Mouse (Mus musculus): ENCODE data around the gene Cep170.
"Not testable (repeated sequence)": the region's sequence is repeated elsewhere in the genome, so short reads cannot be mapped to it uniquely, and the experiment has no call there.

Cep170 gene

DNA sequence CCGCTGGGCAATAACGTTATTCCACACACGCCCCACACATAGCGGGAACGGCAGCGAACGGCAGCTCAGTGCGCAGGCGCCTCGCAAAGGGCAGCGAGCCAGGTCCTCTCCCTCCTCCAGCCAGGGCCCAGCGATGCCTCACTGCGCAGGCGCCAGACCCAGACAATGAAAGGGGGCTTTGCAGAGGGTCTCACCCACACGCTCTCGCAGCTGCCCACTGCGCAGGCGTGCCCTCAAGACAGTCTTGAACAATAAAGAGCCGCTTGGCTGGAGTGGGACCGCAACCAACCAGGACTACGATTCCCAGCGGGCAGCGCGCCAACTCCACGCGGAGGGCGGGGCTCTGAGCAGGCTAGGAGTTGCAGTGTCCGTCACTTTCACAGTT is at the start of gene Cep170:
Gene Cep170 (minus strand): TSS at position 32 of the 385 bp plus-strand sequence.
- CTCF ChIA-PET = interaction anchor here (0.6 kb wide), 1 partner anchor 27 kb away, joined by 3 read pairs; no protein-coding TSS in a partner anchor

DNA sequence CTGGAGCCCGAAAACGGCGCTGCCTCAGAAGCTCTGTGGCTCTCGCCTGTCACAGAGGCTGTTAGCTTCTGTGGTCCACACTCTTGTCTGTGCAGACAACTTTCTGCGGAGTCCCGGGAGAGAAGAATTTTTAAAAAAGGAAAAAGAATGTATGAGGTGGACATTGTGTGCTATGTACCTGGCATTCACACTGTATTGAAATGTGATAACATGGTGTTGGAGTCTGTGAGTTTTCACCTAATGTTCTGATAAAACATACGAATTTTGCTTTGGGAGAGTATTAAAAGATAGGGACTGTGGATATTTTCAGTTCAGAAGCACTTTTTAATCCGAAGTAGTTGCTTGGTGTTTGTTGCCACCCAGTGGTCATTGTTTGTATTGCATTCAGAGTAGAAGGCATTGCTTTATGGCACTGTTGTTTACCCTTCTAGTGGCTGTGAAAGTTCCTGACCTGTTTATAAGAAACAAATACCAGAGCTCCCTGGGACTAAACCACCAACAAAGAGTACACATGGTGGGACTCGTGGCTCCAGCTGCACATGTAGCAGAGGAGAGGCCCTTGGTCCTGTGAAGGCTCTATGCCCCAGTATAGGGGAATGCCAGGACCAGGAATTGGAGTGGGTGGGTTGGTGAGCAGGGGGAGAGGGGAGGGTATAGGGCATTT is 48.2 kb upstream of the Cep170 start:
- CTCF ChIA-PET = interaction anchor here (0.9 kb wide), 1 partner anchor 15 kb away, joined by 3 read pairs; no protein-coding TSS in a partner anchor

DNA sequence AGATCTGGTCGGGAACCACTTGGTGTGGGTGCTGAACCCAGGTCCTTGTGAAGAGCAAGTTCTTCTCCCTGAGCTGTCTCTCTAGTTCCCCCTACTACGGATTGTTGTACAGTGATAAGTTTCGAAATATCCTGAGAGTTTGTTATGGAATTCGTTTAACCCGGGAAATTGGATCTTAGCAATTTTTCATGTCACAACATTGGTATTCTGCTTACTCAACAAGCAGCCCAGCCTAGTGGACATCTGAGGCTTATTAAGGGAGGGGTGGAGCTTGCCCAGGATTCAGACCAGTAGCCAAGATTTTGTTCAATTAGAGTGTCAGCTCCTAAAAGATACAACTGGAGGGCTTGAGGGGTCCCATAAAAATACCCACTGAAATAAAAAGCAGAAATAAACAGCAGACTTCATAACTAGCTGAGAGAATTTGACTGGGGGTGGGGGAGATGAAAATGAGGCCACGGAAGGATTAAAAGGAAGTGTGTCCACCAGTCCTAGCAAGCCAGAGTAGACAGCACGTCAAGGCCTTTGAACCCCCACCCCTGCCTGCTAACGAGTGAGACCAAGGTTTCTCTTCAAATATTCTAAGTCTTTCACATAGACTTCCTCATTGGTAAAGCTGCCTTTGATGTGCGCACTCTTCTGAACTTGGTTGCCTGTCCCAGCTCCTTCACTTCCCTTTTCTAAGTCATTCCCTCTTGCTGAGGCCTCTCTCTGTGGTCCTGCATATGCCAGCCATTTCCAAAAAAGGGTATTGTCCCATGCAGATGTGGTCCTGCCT is 39.1 kb upstream of the Cep170 start:
- CTCF ChIA-PET = interaction anchor here (0.6 kb wide), 1 partner anchor 63 kb away, joined by 3 read pairs; no protein-coding TSS in a partner anchor

DNA sequence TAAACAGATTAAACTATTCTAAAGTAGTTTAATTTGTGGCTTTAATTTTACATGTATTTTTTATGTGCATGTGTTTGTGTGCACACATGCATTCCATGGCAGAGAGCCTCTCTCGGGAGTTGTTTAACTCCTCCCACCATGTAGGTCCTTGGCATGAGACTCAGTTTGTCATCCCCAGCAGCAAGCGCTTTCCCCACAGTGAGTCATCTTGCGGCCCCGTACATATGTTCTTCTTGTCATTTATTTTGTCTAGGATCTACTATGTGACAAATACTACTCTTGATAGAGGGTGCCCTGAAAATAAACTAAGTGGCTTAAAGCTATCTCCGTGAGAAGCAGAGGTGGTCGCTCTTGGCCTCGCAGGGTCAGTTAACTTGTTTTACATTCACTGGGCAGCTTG is 37.5 kb upstream of the Cep170 start:
- CTCF ChIA-PET = no interaction called here

DNA sequence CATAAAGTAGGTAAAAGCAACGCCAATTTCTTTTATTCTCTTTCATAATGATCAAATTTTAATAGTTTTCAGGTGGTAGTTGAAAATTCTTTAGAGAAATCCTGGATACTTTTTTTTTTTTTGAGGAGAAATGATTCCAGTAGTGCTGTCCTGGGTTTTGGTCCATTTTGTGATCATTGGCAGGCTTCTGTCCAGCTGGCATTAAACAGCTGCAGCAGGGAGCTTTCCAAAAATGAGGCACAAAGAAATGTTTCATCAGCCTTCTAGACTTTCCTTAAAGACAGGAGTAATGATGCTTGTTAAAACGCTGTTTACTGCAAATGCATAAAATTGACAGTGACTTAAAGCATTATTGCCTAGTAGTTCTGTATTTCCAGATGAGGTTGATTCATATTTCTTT is 35.5 kb upstream of the Cep170 start:
- CTCF ChIA-PET = no interaction called here

DNA sequence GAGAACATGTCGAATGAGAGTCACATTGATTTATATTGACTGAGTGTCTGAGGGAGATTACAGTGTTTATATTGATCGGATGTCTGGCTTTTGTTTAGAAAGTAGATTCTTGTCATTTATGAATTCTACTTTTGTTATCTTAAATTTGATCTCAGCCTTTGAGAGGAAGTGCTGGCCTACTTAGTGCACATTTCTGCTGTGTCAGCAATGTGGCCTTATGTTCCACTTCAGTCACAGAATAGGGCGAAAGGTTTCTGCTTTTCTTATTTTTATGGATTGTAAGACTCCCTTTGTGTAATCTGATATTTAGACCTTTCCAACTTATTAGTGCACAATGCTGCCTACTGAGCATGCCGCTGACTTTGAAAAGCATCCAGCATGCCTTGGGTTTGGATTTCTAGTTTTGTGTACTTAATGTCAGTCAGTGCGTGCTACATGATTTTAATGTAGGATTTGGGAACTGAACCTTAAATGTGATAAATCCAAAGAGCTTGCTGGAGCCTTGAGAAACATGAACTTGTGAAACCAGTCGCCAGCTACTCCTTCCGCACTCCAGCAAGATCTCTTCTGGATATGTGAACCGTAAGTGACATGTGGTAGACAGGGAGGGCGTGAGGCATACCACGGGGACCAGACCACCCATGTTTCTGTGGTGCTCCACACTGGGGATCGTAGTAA is 34.9 kb upstream of the Cep170 start:
- CTCF ChIA-PET = no interaction called here

DNA sequence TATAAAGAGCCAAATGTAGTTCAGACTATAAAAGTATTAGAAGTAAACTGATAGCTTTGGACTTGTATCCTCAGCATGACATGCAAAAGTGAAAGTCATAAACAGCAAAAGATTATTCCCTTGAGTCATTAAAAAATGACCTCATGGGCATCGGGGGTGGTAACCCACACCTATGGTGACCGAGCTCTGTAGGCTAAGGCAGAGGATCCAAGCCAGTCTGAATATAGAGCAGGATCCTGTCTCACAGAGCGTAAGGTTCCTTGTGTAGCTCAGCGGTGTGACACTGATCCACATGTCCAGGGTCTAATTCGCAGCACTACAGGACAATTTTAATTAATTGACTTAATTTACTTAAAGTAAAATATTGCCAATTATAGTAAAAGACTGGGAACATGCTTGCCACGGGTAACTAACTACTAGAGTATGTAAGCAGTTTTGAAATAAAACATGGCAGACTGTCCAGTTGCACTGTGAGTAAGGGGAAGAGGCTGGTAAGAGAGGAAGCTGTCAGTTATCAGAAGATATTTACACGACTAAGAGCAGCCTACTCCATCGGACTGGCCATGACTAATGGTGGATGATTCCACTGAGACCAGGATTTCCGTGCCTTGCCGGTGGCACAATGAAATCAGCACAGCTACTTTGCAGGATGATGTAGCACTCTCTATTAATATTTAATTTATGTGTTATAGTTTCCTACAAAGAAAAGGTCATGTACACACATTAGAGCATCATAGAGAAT is 33.4 kb upstream of the Cep170 start:
- CTCF ChIA-PET = no interaction called here

DNA sequence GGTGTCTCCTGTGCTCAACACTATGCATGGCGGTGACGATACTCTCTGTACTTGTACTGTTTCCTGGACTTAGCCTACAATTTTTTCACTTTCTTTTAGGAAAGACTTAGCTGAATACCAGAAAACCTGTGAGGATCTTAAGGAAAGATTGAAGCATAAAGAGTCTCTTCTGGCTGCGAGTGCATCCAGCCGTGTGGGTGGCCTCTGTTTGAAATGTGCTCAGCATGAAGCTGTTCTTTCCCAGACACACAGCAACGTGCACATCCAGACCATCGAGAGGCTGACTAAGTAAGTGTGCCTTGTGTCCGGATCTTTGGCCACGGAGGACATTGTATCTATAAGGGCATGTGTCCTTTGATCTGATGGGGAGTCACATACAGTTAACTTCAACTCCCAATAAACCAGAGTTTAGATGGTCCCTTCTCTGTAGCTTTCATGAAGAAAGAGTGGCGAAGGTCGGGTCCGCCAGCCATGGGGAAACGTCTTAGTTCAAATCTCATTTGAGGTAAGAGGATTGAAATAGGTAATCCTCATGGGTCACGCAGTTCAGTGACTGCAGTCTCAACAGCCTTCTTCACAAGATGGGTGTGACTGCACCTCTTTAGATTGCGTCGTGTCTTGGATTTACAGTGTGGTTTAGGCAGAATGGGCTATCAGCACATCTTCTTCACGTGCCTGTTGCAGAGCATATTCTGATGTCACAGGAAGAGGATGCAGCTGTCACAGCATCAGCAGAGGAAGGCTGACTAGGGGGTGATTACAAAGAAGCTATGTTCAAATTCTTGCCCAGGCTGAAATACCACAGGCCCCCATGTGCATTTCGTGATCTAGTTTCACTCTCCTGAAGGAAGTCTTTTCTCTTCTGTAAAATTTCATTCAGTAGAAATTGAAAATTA is 31.5 kb upstream of the Cep170 start:
- CTCF ChIA-PET = interaction anchor here (0.5 kb wide), 2 partner anchors 112 to 621 kb away, joined by 3 to 10 read pairs; no protein-coding TSS in a partner anchor

DNA sequence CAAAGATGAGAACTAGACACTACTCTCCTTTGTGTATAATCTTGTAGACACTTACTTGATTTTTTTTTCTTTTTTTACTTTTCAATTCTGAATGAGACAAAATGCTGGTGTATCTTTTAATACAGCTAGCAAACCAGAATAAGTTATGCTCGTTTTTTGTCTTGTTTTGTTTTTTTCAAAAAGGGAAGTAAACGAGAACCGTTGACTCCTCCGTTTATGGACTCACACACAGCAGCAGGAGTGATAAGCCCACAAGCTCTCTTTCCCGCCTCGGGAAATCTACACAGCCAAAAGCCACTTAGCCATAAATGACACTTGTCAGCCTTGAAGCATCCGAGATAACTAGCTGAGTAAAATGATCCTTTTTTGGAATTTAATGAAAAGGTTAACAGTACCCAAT is 22.7 kb upstream of the Cep170 start:
- CTCF ChIA-PET = not testable (repeated sequence)

DNA sequence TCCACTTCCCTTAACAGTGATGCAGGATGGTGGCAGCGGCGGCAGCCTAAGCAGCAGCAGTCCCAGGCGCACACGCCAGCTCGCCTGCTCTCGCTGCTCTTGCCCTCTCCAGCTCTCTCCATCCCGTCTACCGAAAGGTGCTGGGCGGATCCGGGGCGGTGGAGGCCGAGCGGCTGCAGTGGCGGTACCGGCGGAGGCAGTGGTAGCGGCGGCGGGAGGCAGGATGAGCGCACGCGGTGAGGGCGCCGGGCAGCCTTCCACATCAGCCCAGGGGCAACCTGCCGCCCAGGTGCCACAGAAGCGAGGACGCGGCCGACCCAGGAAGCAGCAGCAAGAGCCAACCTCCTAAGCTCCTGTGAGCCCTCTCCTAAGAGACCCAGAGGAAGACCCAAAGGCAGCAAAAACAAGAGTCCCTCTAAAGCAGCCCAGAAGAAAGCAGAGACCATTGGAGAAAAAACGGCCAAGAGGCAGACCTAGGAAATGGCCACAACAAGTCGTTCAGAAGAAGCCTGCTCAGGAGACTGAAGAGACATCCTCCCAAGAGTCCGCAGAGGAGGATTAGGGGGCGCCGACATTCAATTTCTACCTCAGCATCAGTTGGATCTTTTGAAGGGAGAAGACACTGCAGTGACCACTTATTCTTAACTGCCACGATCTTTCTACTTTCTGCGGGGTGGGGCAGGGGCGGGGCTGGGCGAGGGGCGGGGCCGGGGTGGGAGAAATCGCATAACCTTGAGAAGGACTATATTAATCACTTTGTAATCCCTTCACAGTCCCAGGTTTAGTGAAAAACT is 21.8 kb upstream of the Cep170 start:
- CTCF ChIA-PET = no interaction called here

DNA sequence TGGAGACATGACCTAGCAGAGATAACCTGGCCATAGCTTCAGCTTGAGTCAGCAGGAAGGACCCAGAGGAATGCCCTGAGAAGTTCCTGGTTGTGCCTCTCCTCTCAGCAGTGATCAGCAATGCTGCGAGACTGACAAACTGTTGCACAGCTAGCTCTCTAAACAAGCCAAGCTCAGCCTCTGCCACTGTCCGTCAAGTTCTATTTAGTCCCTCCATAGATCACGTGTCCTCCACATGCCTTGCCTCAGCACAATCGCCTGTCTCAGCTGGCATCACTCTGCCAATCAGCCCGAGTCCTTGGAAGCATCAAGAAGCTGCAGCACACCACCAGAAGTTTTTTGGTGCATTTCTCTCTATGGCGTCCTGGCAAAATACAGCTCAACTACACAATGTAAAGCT is 21.0 kb upstream of the Cep170 start:
- CTCF ChIA-PET = no interaction called here

DNA sequence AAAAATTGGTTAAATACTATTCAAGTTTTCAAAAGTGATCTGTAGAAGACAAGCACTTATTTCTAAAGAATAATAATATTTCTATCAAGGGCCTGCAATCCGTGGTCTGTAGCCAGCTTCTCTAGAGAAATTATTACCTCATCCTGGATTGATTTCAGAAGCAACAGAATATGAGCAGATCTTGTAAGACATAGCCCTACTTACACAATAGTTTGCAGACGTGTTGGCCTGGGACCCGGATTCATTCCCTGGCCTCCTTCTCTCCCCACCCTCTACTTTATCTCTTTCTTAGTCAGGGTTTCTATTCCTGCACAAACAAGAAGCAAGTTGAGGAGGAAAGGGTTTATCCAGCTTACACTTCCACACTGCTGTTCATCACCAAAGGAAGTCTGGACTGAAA is 20.1 kb upstream of the Cep170 start:
- CTCF ChIA-PET = no interaction called here

DNA sequence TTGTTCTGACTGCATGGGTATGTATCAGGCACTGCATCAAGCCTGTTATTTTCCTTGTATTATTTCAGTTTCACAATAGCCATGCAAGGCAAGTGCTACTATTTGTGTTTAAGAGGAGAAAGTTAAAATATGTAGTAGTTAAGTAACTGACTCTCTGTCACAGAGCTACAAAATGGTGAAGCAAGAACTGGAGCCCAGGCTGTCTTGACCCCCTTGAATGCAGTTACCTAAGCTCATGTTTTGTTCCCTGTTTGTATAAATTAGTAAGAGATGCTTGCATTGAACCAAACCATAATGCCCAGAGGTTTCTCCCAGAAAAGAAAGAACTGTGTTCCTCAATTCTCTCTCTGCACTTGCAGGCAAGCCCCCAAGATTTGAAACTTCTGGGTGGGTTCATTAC is 19.4 kb upstream of the Cep170 start:
- CTCF ChIA-PET = no interaction called here

DNA sequence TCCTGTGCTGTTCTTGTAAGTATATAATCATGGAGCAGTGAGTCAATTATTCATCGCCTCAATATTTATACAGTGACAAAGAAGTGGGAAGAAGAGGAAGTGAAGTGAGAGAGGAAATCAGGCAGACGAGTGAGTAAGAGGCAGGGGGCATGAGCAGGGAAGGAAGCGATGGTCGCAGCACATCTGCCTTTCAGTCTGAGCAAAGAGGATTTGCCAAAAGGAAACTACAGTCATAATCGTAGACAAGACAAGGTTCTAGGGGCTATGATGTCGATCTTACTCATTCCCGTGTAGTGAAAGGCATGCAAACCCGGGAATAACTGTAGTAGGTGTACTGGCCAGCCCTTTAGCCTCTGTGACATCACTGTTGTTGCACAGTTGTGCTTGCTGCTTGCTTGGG is 18.7 kb upstream of the Cep170 start:
- CTCF ChIA-PET = no interaction called here

DNA sequence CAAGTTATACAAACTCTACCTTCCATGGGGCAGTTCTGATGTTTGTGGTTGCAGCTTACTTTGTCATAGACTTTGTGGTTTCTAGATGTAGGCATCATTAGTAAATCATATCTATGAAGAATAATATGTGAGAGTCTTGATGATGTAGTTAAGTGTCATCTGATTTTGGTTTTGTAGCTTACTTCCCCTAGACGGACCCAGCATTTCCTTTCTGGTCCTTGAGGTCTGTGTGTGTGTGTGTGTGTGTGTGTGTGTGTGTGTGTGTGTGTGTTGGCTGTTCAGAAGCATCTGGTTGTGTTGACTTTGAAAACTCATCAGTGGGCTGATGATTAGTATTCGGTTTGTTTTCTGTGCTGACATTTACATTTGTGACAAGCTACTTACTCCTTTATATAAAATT is 18.2 kb upstream of the Cep170 start:
- CTCF ChIA-PET = no interaction called here

DNA sequence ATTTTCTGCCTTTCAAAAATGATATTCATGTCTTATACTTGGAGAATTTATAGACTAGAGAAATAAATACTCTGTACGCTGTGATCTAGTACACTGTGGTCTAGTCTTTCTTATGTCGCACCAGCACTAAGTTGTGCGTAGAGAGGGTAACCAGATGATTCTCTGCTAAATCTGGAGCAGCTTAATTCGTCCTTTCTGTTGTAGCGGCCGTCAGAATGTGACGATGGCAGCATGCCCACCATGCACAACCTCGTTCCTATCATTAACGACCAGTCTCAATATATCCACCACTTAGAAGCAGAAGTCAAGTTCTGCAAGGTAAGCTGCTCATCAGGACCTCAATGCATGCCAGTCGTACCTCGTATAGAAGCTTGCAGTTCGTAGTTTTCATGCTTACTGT is 14.8 kb upstream of the Cep170 start:
- CTCF ChIA-PET = no interaction called here

DNA sequence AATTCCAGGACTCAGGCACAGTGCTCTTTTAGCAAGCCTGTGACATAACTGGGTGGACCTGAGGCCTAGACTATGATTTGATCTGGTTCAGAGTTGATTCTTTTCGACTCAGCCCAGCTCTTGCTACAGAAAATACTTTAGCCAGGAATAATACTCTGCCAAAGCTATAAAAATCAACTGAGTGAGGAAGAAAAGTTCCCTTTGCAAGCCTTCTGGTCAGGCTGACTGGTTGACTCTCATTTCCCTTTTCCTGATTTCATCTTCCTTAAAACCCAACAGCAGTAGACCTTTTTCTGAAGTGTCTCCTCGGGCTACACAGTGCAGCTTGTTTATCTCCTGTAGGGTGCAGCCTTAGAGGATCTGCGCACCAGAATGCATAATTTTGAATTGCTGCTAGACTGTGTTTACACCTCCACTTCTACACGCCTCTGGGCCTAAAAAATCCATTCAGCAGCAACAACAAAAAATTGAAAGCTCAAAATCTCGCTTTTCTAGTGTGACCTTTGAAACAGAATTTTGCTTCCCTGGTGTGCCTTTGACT is 14.1 kb upstream of the Cep170 start:
- CTCF ChIA-PET = no interaction called here

DNA sequence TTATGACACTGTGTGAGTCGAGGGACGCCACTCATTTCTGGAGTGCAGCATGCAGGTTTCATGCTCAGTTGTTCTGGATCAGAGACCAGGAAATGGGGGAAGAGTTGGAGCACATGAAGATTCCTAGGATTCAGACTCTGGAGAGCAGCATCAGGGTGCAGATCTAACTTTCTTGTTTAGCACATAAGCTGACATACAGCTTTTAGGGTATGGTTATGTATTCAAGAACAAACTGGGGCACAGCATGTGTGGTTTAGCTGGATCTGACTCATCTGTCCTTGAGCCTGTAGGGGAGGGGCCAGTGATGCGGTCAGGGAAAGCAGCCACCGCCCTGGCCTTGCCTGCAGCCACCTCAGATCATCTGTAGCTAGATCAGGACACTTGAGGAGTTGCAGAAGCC is 13.5 kb upstream of the Cep170 start:
- CTCF ChIA-PET = no interaction called here

DNA sequence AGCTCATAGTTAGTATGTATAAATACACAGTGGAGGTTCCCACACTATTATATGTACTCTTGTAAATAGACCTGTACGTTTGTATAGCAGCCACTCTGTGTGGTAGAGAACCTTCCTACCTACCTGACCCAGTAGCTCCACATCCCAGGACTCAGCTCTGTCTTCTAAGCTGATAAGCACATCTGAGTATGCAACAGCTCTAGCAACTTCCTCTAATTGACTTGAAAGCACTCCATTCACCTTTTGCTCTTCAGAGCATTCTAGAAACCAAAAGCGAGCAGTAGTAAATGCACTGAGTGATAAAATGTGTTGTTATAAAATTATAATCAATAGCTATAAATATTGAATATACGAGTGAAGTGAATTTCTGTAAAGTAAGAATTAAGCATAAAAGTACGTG is 13.1 kb upstream of the Cep170 start:
- CTCF ChIA-PET = no interaction called here

DNA sequence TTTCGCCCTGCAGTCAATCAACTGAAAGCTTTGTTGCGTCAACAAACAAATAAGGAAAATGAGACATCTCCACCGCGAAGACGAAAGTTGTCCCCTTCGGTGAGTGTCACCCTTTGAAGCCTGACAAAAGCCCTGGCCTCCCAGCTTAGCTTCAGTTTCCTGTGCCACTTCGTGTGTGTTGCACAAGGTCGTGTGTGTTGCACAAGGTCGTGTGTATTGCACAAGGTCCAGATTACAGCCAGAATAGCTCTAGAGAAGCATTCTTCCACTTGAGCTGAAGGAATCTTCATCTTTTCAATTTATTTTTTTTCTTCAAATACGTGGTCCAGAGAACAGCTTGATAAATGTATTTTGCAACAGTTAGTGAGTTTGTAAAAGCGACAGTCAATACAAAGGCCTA is 12.3 kb upstream of the Cep170 start:
- CTCF ChIA-PET = interaction anchor here (0.7 kb wide), 1 partner anchor 404 kb away, joined by 3 read pairs; no protein-coding TSS in a partner anchor
